Mouse (Mus musculus): Measurements from ENCODE around the gene Phpt1.

GRCm38 (mm10) chr2:25575432-25576027 lies 506 bp upstream of the Phpt1 start:
- TF ChIP-seq CTCF (IDR thresholded peaks at IDR 0.05; ENCODE audit: control insufficient read depth, insufficient read depth, insufficient read length) (no peak), MAX (IDR thresholded peaks at IDR 0.05) (no peak), CEBPB (IDR thresholded peaks at IDR 0.05; ENCODE audit: low read depth) (no peak), USF1 (IDR thresholded peaks at IDR 0.05; ENCODE audit: low read depth) (no peak), MYOG (IDR thresholded peaks at IDR 0.05; ENCODE audit: control insufficient read depth, extremely low read depth, insufficient read length) (no peak)
